Mouse (Mus musculus) T-helper 1 cell (primary cell): ENCODE measurements at regions not wholly inside any gene's neighbourhood (a gene's known extent, or its start where the extent isn't known, plus 50 kb on each side); places are given as distances from the start of the nearest gene placed in this dataset.

Experiments used
- in situ Hi-C: fragments of 300-600 bp; cut with MboI, MseI; formaldehyde crosslinking; loops from one replicate; pipeline ENCODE4 v1.15.1; 2025; ENCODE audit warnings: high pct_unique_total_duplicates

DNA sequence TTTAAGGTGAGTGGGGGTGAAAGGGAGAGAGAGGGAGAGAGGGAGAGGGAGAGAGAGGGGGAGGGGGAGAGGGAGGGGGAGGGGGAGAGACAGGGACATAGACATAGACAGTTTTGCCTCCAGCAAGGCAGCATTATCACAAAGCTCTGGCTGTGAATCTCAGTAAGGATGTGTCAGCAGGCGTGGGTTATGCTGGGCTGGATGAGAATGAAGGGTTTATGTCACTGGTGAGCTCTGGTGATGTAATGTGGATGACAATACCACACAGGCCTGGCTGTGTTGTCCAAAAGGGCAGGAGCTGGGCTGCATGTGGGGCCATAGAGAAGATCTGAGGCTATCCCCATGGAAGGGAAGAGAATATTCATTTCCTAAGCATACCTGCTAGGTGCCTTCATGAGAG, 282.0 kb downstream of the 4933412E24Rik start:
- in situ Hi-C loops, result no loop called here

DNA sequence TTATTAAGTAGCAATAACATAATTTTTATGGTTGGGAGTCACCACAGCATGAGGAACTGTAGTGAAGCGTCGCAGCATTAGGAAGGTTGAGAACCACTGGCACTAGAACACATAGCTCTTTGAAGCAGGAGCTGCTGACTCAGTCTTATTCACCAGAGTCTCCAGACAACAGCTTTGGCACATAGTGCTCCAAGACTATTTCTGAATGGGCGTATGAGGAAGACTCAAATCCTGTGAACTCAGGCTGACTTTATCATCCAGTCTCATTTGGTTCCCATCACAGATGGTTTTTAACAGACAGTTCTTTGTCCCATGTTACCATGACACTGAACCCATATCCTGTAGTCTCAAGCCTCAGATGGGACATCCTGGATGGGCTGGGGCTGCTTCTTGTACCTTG, 282.5 kb downstream of the 4933412E24Rik start:
- in situ Hi-C loops, result no loop called here

DNA sequence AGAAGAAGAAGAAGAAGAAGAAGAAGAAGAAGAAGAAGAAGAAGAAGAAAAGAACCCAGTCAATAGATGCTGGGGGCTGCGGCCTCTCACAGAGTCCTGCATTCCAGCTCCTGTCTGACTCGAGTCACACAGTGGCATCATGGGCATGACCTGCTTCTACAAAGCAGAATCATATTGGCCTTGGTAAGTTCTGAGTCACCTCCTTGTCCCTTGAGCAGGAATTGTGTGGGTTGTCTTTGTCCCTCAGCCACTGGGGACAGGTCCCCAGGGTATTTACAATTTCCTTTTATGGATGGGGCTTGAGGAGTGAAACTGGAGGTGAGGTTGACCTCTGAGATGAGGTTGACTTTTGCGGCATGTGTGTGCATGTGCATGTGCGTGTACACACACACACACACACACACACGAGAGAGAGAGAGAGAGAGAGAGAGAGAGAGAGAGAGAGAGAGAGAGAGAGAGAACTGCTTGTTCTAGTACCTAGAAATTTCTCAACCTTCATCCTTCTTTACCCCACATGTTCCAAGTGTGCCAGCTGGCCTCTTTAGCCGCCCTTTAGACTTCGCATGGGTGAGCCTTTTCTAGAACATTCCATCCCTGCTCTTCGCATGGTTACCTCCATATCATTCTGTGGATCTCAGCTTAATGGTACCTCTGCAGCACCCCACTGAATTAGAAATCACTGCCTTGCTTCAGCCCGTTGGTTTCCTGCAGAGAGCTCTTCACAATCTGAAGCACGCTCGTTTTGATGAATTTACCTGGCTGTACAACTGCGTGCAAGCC, 283.2 kb downstream of the 4933412E24Rik start:
- in situ Hi-C loops, result no loop called here

DNA sequence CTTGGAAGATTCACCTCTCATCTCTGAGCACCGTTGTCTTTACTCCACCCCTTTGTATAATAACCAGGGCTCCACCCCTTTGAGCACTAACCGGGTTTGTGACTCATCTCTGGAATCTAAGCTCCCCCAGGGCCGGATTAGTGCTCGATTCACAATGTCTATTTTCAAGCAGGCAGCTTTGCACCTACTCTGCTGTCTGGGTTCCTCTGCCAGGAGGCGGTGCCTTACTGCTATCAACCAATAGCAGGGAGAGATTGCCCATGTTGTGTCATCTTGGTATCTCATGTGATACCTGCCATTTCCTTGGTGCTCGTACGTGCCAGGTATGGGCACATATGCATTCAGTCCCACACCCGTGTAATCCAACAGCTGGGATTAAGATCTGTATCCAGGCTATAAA, 285.3 kb downstream of the 4933412E24Rik start:
- in situ Hi-C loops, result no loop called here

DNA sequence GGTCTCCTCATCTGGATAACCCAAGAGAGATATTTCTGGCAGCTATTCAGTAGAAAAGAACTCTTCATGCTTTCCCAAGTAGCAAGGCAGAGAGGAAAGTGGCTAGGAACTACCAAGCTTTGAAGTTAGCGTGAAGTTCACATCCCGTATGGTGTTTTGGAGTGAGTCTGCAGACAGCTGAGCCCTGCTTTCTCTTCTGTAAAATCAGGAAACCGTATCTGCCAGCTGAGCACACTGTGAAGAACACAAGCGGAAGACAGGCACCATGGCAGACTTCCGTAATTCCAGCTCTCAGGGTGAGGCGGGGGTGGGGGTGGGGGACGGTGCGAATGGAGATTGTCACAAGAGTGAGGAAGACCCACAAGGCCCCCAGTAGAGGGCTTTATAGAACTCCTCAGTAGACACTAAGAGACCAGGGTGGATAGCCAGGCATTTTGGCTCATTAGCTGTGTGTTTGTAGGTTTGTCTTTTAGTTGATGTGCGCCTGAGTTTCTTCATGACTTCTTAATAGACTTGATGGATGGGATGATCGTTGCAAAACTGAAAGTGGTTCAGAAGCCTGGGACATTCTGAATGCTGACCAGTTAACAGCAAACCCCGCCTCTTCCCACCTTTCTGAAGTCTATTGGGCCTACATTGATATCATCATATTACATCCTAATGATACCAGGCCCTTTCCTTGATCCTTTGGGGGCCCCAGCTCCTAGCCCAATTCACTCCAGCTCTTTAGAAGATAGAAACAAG, 287.4 kb downstream of the 4933412E24Rik start:
- in situ Hi-C loops, result loop anchor here (5.0 to 10.0 kb wide), 2 partner anchors 77 to 376 kb away; no protein-coding TSS in a partner anchor

DNA sequence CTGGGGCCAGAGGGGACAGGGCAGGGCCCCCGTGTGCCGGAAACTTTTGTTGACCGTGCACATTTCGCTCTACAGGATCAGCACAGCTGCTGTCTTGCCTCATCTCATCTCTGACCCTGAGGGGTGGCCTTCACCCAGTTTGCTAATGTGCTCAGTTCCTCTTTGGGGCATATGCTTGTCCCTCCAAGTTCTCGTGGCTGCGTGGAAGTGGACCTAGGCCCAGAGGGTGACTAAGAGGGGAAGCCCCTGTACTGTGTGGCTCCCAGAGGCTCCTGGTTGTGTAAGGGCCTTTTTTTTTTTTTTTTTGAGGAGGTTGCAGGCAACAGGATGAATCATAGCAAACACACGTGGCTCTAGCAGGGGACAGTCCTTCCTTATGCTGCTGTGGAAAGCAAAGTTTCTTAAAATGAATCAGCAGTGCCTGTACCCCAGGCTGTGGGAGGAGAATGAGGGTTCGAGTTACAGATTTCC, 288.2 kb downstream of the 4933412E24Rik start:
- in situ Hi-C loops, result loop anchor here (5.0 to 10.0 kb wide), 2 partner anchors 76 to 377 kb away; no protein-coding TSS in a partner anchor

DNA sequence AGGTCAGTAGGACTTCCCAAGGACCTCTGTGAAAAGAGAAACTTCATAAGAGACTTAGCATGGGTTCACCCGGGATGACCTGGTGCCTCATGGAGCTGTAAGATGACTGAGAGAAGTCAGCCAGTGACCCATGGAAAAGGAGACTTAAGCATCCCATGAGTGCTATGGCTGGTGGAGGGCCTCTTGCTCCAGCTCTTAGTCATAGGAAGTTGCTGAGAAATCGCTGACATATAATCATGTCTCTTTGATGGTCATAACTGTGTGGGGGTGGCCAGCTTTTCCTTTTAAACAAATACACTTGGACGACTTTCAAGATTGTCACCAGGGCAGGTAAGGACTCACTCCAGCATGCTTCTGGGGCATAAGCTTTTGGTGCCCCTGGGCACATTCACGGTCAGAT, 290.5 kb downstream of the 4933412E24Rik start:
- in situ Hi-C loops, result loop anchor here (5.0 to 10.0 kb wide), 2 partner anchors 74 to 379 kb away; no protein-coding TSS in a partner anchor

DNA sequence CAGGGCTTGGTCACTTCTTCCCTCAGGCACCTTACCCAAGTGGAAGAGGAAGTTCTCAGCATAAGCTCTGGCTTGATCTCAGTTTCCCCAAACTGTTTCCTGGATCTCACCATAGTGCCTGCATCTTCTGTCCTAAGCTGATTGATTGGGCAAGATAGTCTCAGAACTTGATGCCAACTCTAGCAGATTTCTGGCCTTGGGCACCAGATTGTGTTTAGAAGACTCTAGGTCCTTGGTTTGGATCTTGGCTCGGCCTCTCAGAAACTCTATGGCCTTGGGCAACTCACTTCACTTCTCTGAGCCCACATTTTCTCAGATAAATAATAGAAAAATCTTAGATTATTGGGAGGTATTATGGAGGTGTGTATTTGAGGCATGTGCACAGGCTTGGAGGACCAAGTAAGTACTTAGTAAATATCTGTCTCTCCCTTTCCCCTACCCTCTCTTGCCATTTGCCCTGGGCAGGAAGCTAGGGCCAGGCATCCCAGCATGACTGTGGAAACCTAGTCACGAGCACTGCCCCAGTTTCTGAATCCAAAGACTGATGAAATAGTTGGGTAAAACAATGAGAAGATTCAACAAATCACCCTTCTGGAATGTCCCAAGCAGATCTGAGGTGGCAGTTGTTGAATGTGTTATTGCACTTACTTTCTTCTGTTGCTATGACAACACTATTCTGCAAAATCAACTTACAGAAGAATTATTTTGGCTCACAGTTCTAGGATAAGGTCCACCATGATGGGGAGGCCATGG, 293.6 kb downstream of the 4933412E24Rik start:
- in situ Hi-C loops, result loop anchor here (5.0 to 10.0 kb wide), 2 partner anchors 74 to 382 kb away; no protein-coding TSS in a partner anchor

DNA sequence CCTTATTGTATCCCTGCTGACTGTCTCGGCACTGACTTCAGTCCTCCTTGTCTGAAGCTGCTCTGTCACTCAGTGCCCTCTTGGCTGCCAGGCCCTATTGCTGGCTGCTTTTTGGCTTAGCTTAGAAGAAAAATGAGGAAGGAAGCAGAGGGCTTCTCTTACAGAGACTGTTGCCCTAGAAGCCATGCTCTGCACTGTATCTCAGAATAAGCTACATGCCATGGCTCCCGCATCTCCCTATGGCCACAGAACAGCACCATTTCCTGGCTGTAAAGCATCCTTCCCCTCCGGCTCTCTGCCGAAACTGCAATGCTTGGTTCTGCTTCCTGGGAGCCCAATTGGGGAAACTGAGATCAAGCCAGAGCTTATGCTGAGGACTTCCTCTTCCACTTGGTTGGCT, 295.0 kb downstream of the 4933412E24Rik start:
- in situ Hi-C loops, result loop anchor here (5.0 to 10.0 kb wide), 2 partner anchors 76 to 383 kb away; no protein-coding TSS in a partner anchor

DNA sequence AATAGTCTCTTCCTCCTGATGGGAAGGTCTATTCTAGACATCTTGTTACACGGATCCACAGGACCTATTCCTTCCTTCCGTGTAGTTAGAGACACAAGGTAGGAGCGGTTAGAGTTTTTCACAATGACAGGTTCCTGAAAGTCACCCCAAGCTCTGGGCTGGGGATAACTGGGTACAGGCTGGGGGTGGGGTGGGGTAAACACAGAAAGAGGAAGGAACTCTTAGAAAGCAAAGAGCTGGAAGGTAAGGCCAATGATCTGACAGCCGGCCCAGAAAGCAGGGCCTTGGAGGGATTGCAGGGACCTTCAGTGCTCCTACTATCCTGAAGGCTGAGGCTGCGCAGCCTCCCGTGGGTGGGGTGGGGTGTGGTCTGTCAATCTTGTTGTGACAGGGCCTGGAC, 295.4 kb downstream of the 4933412E24Rik start:
- in situ Hi-C loops, result loop anchor here (5.0 to 10.0 kb wide), 2 partner anchors 76 to 384 kb away; no protein-coding TSS in a partner anchor

DNA sequence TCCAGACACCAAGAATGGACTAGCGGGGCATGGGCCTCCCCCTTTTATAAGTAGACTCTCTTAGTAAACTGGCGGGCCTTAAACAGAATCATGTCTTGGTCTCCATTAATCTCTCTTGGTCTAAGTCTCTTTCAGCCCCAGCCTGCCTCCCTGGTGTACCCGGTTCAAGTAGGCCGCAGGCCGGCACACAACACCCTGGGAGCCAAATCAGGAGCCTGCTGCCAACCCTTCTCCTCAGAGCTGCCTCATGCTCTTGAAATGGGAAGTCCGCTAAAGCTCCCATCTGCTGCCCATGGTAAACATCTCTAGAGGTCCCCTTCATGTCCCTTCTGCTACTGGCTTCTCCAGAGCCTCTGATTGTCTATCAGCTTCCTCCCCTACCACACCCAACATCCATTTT, 296.3 kb downstream of the 4933412E24Rik start:
- in situ Hi-C loops, result loop anchor here (5.0 to 10.0 kb wide), 2 partner anchors 77 to 385 kb away; no protein-coding TSS in a partner anchor

DNA sequence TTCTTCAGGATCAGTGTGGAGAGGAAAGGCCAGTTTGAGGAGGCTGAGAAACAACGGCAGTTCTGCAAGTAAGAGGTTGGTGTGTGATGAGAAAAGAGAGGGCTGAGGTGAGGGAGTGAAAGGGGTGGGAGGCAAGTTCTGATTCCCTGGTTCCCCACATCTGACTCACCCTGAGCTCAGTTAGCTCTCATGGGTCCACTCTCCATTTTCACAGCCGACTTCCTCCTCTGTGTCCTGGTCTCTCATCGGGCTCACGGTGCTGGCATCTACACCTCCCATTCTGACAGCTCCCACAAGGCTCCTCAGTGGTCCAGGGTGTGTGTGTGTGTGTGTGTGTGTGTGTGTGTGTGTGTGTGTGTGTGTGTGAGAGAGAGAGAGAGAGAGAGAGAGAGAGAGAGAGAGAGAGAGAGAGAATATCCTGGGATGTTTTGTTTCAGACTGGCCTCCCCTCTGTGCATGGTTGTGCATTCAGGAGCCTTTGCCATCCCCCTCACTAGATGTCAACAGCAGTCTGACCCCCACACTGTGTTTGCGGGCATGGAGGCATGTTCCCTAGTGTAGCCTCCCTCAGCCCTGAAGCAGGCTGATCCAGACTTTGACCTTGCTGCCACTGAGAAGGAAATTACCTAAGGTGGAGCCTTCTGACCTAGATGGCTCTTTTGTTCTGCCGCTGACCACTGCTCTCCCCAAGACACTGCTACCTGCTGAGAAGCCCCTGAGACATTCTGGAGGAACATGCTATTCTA, 296.9 kb downstream of the 4933412E24Rik start:
- in situ Hi-C loops, result loop anchor here (5.0 to 10.0 kb wide), 2 partner anchors 78 to 385 kb away; no protein-coding TSS in a partner anchor

DNA sequence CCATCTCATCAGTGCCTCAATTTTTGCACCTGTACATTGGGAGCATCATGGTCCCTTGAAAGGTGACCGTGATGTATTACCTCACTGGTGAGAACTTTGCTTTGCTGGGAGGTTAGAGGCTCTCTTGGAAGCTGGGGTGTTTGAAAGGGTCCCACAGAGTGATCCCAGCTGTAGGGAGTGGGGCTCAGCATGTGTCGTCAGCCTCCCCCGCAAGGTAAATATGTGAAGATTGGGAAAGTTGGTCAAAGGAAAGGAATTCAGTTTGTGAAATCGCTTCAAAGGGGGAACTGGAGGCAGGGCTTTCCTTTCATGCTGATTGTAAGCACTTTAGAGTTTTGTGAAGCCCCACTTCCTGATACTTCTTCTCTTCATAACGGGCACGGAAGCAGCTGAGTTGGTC, 299.5 kb downstream of the 4933412E24Rik start:
- in situ Hi-C loops, result no loop called here

DNA sequence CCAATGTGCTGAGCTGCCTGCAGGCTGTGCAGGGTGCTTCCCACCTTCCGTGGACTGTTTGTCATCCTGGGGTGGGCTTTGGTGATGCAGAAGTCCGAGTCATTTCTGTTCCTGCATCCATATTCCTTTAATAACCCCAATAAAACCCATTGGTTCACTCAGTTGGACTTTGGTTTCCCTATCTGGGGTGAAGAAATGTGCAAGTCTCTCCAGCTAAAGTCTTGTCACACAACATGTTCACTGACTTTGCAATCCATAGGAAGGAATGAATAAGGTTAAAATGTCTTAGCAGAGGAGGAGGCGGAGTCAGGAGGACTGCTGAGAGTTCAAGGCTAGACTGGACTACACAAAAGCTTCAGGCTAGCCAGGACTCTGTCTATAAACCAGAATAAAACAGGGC, 300.5 kb downstream of the 4933412E24Rik start:
- in situ Hi-C loops, result no loop called here

DNA sequence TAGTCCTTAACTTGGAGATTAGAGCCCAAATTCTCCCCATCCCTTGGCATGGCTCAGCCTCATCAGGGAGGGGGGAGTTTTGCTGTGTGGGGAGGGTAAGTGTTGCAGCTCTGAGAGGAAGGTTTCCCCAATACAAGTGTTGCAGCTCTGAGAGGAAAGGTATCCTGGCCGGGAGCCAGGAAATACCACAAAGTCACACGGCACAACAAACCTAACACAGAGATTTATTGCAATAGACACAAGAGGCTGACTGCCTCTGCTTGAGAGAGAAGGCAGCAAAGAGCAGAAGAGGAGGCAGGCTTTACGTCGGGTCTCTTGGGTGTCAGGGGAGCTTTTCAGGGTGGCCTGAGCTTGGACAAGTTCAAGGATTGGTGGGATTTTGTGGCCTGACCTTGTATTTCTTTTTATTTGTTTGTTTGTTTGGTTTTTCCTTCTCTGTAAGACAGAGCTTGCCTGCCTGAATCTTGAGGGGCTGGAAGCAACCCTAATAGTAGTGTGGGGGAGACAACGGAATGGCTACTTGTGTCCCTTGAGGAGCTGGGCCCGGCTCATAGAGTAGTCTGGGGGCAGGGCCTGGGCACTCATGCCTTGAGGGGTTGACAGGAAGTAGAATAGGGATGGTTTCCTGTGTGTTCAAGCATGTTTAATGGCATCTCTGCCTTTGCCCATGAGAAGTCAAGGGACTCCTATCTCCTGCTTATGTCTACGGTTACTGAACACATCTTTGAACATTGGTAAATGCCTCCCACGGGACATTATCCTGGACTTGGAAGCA, 302.3 kb downstream of the 4933412E24Rik start:
- in situ Hi-C loops, result no loop called here

DNA sequence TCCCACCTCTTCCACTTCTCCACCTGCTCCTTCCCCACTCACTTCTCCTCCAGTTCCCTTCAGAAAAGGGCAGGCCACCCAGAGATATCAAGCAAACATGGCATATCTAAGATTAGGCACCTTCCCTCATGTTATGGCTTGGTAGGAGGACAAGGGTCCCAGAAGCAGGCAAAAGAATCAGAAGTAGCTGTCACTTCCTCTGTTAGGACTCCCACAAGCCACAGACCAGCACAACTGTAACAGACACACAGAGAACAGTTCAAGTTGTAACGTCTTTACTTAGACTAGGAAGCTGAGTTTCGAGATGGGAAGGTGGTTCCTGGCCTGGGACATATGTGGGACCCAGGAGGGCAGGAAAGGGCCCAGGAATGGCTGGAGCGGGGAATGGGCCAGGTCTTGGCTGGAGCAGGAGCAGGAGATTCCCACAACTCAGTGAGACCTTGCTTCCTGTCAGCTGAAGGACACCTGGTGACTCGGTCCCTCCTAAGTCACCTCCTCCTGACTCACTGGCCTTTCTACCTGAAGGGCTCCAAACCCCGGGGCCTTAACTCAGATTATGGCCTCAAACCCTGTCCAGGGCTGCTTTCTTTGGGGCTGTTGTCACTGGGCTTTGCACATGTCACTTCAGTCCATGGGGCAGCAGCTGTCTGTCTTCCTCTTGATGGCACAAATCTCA, 304.2 kb downstream of the 4933412E24Rik start:
- in situ Hi-C loops, result no loop called here

DNA sequence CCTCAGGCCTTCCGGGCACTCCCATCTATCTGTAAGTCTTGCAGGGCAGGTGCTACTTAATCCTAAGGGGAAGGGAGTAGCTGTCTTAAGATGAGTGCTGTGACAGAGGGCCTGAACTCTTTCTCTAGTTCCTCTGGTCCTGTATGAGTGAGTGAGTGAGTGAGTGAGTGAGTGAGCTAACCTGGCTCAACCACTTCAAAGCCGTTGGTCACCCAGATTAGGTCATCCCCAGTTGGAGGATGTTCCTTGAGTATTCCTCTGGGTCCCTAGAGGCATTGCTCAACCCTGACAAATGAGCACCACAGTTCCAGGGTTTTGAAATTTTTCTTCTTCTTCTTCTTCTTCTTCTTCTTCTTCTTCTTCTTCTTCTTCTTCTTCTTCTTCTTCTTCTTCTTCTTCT, 306.5 kb downstream of the 4933412E24Rik start:
- in situ Hi-C loops, result no loop called here

DNA sequence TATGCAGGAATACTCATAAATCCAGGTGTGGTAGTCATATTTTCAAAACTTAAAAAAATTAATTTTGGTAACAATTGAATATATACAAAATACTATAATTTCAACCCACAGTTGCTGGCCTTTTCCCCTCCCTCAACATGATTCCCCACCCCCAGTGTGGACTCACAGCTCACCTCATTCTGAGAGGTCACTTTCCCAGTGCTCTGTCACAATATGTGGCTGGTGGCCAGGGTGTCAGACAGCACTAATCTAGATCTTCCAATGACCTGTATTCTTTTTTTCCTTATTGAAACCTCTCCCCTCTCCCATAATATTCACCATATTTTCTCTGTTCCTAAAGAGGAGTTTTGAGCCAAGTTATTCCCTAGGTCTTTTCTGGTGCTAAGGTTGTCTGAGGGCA, 308.0 kb downstream of the 4933412E24Rik start:
- in situ Hi-C loops, result no loop called here

DNA sequence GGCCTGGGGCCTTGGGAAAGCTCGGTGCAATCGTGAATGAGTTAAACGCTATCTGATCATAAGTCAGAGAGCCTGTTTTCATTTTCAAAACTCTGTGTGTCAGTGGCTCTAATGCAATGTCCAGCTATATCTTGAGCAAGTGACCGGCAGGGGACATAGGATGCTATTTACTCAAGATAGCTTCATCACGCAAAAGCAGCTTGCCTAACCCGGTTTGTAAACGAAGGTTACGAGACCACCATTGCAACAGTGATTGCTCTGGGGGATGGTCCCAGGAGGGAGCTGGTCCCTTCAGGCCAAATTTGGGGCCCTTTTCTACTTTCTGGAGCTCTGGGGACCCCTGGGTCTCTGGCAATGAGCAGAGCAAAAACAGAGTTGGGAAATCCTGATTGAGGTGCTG, 309.3 kb downstream of the 4933412E24Rik start:
- in situ Hi-C loops, result no loop called here
